Mouse (Mus musculus) embryonic facial prominence, embryonic 13.5 days (tissue): ENCODE data around the gene Polr2l. TPM values are rescaled to one million over a fixed set of nuclear protein-coding genes. Genes with fewer than 3 reads are reported as not detected.

ENCODE experiments used
- ATAC-seq: fragments of 200-750 bp; cut with Nextera tagmentation; 2 replicates; pipeline ENCODE4 v1.8.0; 2017; ENCODE audit warnings: low read depth; ENCODE audit not compliant: insufficient number of reproducible peaks, insufficient read depth, low FRiP score, low TSS enrichment
- H3K27ac ChIP-seq: fragments of 300-500 bp; sonication (generic); 2 replicates; pipeline ENCODE4 v1.5.1; 2015; ENCODE audit warnings: moderate library complexity, mild to moderate bottlenecking, inconsistent platforms
- H3K27me3 ChIP-seq: fragments of 300-500 bp; sonication (generic); 2 replicates; pipeline ENCODE4 v1.6.1; 2015; ENCODE audit warnings: mild to moderate bottlenecking, inconsistent platforms
- H3K36me3 ChIP-seq: fragments of 300-500 bp; sonication (generic); 2 replicates; pipeline ENCODE4 v1.6.1; 2015; ENCODE audit warnings: mild to moderate bottlenecking, inconsistent platforms
- H3K4me1 ChIP-seq: fragments of 300-500 bp; sonication (generic); 2 replicates; pipeline ENCODE4 v1.6.1; 2015; ENCODE audit warnings: inconsistent platforms
- H3K4me2 ChIP-seq: fragments of 300-500 bp; sonication (generic); 2 replicates; pipeline ENCODE4 v1.6.1; 2015; ENCODE audit warnings: moderate library complexity, mild to moderate bottlenecking, inconsistent platforms
- H3K4me3 ChIP-seq: fragments of 300-500 bp; sonication (generic); 2 replicates; pipeline ENCODE4 v1.5.1; 2015; ENCODE audit warnings: mild to moderate bottlenecking, inconsistent platforms
- H3K9ac ChIP-seq: fragments of 300-500 bp; sonication (generic); 2 replicates; pipeline ENCODE4 v1.6.1; 2015; ENCODE audit warnings: mild to moderate bottlenecking, inconsistent platforms
- H3K9me3 ChIP-seq: fragments of 300-500 bp; sonication (generic); 2 replicates; pipeline ENCODE4 v1.6.1; 2016; ENCODE audit warnings: inconsistent platforms
- WGBS: fragments of 180-500 bp; shearing (Covaris S2); methylation state at CpG from one replicate; pipeline ENCODE4 v1.1.7; 2015; ENCODE audit warnings: mixed read lengths; 5-methylcytosine and 5-hydroxymethylcytosine counted together
- polyA plus RNA-seq: library from polyadenylated mRNA; unstranded; fragments of >200 nt; fragmentation: Nextera tagmentation; extraction: Ambion mirVana; gene quantifications from 2 replicates; pipeline ENCODE4 v1.2.1, GENCODE M21; 2015

Gene Polr2l
- polyA plus RNA-seq, 1 experiment from 2014 or later, result 70.3 TPM

DNA sequence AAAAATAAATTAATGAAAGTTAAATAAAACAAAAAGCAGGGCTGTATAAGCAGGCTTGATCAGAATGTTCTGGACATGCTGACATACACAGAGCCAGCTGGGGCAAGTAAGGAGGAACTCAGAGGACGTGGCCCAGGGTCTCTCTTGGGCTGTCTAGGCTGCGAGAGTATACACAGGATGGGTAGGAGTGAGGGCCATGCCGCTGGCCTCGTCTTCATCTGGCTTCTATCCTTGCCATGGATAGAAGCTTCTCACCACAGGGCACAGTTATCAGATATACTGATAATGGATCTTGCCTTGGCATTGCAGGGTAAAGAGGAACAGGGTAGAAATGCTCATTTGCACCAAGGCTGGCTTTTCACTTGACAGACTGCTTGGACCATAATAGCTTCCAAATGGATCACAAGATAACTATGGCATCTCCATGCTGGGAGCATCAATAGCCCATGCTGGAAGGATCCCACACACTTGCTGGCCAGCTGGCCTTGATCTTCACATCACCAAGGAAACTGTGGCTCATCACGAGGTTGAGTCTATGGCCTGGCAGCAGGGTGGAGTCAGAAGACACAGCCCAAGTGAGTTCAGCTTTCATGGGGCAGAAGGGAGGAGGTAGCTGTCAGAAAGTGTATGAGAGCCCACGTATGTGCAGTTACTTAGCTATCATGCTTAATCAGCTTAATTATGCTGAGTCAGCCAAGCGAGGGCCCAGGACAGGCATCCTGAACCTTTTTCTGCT lies 27.1 kb upstream of the Polr2l start:
- 90% methylated on average over 7 of the region's 7 CpGs for WGBS
- Histone ChIP-seq H3K4me2 (no peak overlapping the region), H3K9ac (no peak overlapping the region), H3K27ac (no peak overlapping the region), H3K36me3 (peaks cover 37% of the 10 kb centered on the region), H3K27me3 (no peaks in the 10 kb centered on the region), H3K4me3 (no peak overlapping the region), H3K9me3 (no peaks in the 10 kb centered on the region), H3K4me1 (no peaks in the 10 kb centered on the region)
- ATAC-seq, result no peak

DNA sequence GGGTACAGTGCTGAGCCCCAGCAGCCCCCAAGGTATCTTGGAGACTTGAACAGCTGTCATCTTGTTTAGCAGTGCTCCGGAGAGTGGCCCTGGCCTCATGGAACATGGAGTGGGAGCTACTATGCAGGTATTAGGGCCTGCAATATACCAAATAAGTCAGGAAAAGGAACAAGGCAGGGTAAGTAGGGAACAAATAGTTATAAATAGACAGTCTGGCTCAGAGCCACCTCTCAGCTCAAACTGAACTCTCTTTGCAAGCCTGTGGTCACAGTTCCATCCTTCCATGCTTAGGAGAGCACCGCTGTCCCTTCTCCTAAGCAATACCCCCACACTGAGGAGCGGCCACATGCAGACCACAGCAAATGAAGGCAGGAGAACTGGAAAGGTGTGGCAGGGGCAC lies 22.7 kb upstream of the Polr2l start:
- H3K4me3 ChIP-seq, result no peak overlapping the region
- H3K27me3 ChIP-seq, result no peaks in the 10 kb centered on the region
- no peak overlapping the region for H3K9ac ChIP-seq
- H3K4me1 ChIP-seq, result no peaks in the 10 kb centered on the region
- ATAC-seq, result no peak
- no peak overlapping the region for H3K27ac ChIP-seq
- 94% methylated on average over 3 of the region's 3 CpGs for WGBS
- no peaks in the 10 kb centered on the region for H3K9me3 ChIP-seq
- H3K4me2 ChIP-seq, result no peak overlapping the region
- peaks cover 59% of the 10 kb centered on the region for H3K36me3 ChIP-seq

DNA sequence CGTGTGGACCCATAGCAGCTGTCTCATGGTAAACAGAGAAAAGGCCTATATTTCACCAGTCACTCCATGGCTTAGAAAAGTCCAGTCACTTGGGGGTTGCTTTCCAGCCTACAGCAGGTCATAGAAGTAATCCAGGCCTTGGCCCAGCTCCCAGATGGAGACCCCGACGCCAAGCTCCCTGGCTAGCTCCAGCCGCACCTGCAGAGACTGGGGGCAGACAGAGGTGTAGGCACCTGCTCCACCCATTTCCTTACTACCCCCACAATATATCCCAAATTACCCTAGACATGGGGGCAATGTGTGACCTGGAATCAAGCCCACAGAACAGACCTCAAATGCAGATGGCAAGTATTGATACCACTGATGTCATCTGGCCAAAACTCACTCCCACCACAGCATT lies 21.0 kb upstream of the Polr2l start:
- Histone ChIP-seq H3K4me3 (no peak overlapping the region), H3K27me3 (no peaks in the 10 kb centered on the region), H3K9ac (no peak overlapping the region), H3K9me3 (no peaks in the 10 kb centered on the region), H3K4me1 (no peaks in the 10 kb centered on the region), H3K27ac (no peak overlapping the region), H3K4me2 (no peak overlapping the region), H3K36me3 (peaks cover 58% of the 10 kb centered on the region)
- no peak for ATAC-seq
- 86% methylated on average over 4 of the region's 4 CpGs for WGBS

DNA sequence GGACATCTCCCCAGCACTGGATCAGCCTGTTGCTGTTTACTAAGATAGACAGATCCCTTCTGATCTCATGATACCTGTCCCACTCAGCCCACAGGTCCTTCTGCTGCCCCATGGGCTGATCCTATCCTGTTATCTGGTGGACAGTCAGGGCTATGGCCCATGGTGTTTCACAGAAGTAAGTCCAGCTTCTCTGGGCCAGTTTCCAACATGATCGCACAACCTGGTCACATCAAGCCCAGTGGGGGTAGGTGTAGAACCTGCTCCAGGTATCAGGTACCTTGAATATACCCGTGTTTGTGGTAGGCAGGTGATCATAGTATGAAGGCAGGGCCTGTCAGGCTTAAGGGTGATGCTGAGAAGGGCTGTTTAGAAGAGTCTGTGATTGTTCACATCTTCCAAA lies 20.4 kb upstream of the Polr2l start:
- no peak for ATAC-seq
- WGBS, result 93% methylated on average over 2 of the region's 2 CpGs
- H3K36me3 ChIP-seq, result peaks cover 56% of the 10 kb centered on the region

DNA sequence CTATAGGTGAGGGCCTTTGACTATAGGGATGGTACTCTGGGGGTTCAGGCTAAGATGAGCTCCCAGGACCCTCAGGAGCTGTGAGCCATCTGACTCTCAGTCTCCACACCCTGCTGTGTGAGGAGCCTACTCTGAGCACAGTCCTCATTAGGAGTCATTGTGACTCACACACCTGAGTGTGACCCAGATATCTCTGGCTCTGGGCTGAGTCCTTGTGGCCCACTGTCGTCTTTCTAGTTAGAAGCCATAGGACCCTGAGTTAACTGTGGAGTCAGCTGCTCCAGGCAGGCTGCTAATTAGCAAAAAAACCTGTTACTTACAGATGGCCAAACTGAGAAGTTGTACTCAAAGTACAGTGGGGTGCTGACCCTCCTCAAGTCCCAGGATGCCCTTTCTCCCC lies 18.8 kb upstream of the Polr2l start:
- Histone ChIP-seq H3K4me2 (no peak overlapping the region), H3K4me1 (no peaks in the 10 kb centered on the region), H3K9ac (no peak overlapping the region), H3K4me3 (no peak overlapping the region), H3K27me3 (no peaks in the 10 kb centered on the region), H3K36me3 (peaks cover 43% of the 10 kb centered on the region), H3K9me3 (no peaks in the 10 kb centered on the region), H3K27ac (no peak overlapping the region)
- ATAC-seq, result no peak
- WGBS, result 82% methylated on average over 1 of the region's 1 CpGs

More for the DNA sequence above, 20.4 kb upstream of the Polr2l start:
- Histone ChIP-seq H3K4me2 (no peak overlapping the region), H3K27ac (no peak overlapping the region), H3K9me3 (no peaks in the 10 kb centered on the region), H3K27me3 (no peaks in the 10 kb centered on the region), H3K4me3 (no peak overlapping the region), H3K4me1 (no peaks in the 10 kb centered on the region), H3K9ac (no peak overlapping the region)

- Histone ChIP-seq H3K4me1 (no peaks in the 10 kb centered on the region), H3K27ac (no peak overlapping the region; the same call in 1 of the 2 replicates), H3K4me2 (no peak overlapping the region), H3K9me3 (no peaks in the 10 kb centered on the region), H3K27me3 (no peaks in the 10 kb centered on the region), H3K9ac (no peak overlapping the region), H3K36me3 (peaks cover 42% of the 10 kb centered on the region), H3K4me3 (no peak overlapping the region)
- no peak for ATAC-seq
- WGBS, result 89% methylated on average over 5 of the region's 5 CpGs
Measured at GRCm38 (mm10) chr7:141492738-141493137, 17.8 kb upstream of the Polr2l start.

DNA sequence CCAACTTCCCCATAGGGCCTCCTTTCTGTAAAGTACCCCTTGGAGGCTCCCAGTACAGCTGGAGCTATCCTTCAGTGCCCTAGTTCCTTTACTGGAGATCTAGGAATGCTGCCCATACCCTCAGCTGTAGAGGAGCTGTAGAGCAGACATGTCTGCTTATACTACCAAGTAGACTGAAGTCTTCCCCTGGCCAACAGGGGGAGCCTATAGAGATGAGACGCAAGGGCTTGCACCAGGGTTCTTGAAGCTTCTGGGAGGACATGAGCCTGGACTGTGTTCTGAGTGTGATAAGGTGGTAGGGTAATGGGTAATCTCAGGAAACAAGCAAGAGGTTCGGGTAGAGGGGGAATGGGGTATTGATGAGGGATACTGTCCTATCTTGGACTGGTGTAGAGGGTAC lies 16.2 kb upstream of the Polr2l start:
- WGBS, result 81% methylated on average over 2 of the region's 2 CpGs
- no peak for ATAC-seq

DNA sequence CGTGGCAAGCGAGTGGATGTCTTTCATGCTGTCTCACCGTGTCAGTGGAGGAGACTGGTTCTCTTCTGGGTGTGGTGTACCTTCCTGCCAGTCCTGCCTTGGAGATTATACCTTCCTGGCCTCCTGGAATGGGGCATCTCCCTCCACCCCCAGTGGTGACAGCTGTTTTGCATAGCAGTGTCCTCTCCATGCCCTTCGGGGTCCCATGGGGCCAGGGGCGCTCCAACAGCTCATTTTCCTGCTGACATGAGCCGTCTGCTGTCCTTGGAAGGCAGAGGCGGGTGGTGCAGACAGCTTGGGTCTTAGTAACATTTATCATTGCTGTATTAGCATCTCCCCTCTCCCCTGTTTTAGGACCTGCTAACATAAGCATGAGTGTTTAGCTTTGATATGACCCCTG lies 12.2 kb upstream of the Polr2l start:
- ATAC-seq, result no peak
- H3K4me2 ChIP-seq, result no peak overlapping the region
- peaks cover 26% of the 10 kb centered on the region for H3K27me3 ChIP-seq
- H3K4me1 ChIP-seq, result peaks cover 7% of the 10 kb centered on the region
- no peak overlapping the region for H3K4me3 ChIP-seq
- H3K36me3 ChIP-seq, result peaks cover 8% of the 10 kb centered on the region
- H3K27ac ChIP-seq, result no peak overlapping the region
- H3K9me3 ChIP-seq, result no peaks in the 10 kb centered on the region
- 0 out of 2 replicates have a peak overlapping the region, but pooled peaks have one; percentile 32 for H3K9ac ChIP-seq
- 73% methylated on average over 7 of the region's 7 CpGs for WGBS

More for the DNA sequence above, 16.2 kb upstream of the Polr2l start:
- Histone ChIP-seq H3K4me1 (no peaks in the 10 kb centered on the region), H3K36me3 (peaks cover 30% of the 10 kb centered on the region), H3K9ac (no peak overlapping the region), H3K9me3 (no peaks in the 10 kb centered on the region), H3K4me3 (no peak overlapping the region), H3K27me3 (no peaks in the 10 kb centered on the region), H3K4me2 (no peak overlapping the region), H3K27ac (no peak overlapping the region)

- 83% methylated on average over 1 of the region's 1 CpGs for WGBS
Measured at GRCm38 (mm10) chr7:141486239-141486638, 11.3 kb upstream of the Polr2l start.

DNA sequence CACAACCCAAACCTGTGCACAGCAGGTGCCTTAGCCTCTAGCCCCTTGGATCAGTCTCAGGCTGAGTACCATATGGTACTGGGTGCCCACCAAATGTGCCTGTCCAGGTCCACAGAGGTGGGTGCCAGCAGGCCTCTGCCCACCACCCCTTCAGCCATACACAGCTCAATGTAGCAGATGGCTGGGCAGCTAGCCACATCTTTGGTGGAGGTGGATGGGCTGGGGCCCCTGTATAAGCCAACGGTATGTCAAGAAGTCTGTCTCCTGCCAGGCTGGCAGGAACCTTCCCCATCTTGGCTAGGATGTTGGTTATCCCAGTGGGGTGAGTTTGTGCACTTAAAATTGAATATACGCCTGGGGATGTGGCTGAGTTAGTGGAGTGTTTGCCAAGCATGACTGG lies 10.7 kb upstream of the Polr2l start:
- ATAC-seq, result no peak
- WGBS, result 91% methylated on average over 2 of the region's 2 CpGs
- Histone ChIP-seq H3K4me2 (no peak overlapping the region), H3K4me1 (peaks cover 22% of the 10 kb centered on the region), H3K27ac (no peak overlapping the region), H3K9me3 (no peaks in the 10 kb centered on the region), H3K4me3 (no peak overlapping the region), H3K27me3 (peaks cover 40% of the 10 kb centered on the region), H3K9ac (no peak overlapping the region), H3K36me3 (no peaks in the 10 kb centered on the region)

More at GRCm38 (mm10) chr7:141486239-141486638, 11.3 kb upstream of the Polr2l start:
- Histone ChIP-seq H3K4me1 (peaks cover 16% of the 10 kb centered on the region), H3K4me3 (no peak overlapping the region), H3K27ac (no peak overlapping the region), H3K36me3 (no peaks in the 10 kb centered on the region), H3K4me2 (no peak overlapping the region), H3K27me3 (peaks cover 35% of the 10 kb centered on the region), H3K9me3 (no peaks in the 10 kb centered on the region), H3K9ac (no peak overlapping the region)
- ATAC-seq, result no peak

GRCm38 (mm10) chr7:141485186-141485585 lies 10.3 kb upstream of the Polr2l start:
- Histone ChIP-seq H3K9ac (no peak overlapping the region), H3K4me2 (no peak overlapping the region), H3K4me3 (no peak overlapping the region), H3K9me3 (no peaks in the 10 kb centered on the region), H3K27ac (no peak overlapping the region), H3K4me1 (peaks cover 22% of the 10 kb centered on the region), H3K36me3 (no peaks in the 10 kb centered on the region), H3K27me3 (peaks cover 40% of the 10 kb centered on the region)
- no peak for ATAC-seq
- WGBS, result 62% methylated on average over 2 of the region's 2 CpGs
